Mouse (Mus musculus) ovary, postnatal 10 days (tissue): ENCODE measurements around the gene Hsd17b11.
"Not testable (repeated sequence)": the region's sequence is repeated elsewhere in the genome, so short reads cannot be mapped to it uniquely, and the experiment has no call there.

ENCODE experiments used
- DNase-seq: peaks from one replicate; pipeline ENCODE4 v3.0.0; 2022; ENCODE audit warnings: low spot score

Gene Hsd17b11

DNA sequence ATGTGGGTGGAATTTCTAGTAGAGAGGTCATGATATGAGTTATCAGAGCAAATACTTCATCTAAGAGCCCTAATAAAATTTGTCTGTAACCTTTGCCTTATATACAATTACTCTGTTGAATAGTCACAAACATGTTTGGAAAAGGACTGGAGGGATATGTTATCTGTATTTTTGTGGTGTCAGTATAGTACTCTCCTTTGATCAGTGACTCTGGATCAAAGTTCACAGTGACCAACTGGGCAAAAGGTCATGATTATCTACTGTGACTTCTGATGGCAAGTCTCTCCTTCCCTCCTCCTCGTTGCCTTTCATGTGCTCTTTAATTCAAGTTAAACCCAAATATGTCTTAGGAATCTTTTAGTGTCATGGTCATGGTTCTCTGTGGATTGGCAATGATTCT lies 14.1 kb upstream of the Hsd17b11 start:
- DNase-seq = no peak

DNA sequence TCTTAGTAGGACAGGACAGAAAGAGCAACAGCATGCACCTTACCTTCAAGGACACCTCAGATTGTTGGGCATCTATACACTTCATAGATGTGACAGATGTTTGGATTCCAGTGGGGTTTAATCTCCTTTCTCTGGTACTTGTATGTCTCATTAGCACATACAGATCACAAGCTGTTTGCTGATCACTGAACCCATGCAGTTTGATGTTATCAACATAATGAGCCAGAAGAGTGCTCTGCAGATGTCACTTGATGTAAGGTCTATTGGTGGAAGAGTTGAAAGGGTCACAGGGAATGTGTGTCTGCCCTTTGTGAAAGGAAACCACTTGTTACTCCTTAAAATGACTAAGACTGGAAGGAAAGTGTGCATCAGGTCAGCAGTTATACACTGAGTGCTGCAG lies 13.3 kb upstream of the Hsd17b11 start:
- DNase-seq = no peak

DNA sequence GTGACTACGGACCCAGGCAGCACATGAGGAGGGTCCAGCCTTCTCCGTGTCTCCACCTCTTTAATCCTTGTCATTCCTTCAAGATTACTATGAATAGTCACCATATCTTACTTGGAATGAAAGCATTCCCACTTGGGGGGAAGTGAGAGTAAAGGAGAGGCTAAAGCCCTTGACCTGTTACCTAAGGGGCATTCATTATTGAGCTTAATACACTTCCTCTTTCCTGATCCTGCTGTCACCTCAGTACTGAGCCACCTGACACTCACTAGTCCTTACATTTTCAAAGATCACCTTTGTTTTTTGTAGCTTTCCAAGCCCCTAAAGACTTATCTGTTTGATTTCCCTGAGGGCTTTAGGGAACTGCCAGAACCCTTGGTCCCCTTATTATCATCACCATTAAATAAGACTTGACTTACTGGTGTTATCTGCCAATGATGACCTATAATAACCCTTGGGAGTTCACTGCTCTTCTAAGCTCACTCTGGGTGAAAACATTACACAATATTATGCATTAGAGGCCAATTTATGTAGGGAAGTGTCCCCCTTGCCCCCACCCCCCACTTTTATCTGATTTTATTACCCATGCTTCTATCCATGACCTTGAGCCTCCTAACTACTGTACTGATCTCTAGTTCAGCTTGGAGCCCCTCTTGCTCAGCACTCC lies 10.8 kb upstream of the Hsd17b11 start:
- DNase-seq = no peak

DNA sequence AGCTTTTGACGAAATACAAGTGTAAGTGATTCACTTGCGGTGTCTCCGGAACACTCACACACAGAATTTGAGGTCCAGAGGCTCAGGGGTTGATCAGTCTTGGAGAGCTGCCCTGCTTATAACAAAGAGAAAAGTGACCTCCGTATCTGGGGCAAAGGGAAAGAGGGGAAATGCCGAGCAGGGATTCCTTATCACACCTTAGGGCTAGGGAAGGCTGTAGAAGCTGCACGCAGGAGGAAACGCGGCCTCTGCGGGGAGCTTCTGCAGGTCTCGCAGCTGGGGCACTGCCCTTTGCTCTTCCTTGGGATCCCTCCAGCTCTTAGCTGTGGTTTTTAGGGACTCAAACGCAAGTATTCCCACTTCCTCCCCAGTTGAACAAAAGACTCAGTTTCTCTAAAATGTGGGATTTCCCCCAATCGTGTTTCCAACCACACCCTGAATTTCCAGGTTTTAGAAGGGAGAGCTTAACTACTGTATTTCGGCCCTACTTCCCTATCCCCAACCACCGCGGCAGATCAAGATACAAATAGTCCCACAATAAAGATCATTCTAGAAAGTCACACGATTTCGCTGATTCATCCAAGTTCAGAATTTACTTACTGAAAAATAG lies 3.6 kb upstream of the Hsd17b11 start:
- no peak for DNase-seq

DNA sequence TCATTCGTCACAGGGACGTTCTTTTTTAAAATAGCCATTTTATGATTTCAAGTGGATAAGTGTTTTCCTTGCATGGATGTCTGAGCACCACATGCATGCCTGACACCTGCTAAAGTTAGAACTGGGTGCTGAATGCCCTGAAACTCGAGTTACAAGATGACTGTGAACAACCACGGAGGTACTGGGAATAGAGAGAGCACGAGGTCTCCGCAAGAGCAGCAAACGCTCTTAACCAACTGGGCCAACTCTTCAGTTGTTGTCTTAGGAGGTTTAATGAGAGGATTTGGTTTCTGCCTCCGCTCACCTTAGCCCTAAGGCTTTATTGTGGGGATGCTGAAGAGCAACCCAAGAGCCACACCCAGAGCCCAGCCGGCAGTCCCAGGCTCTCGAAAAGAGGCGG lies 3.0 kb upstream of the Hsd17b11 start:
- no peak for DNase-seq

DNA sequence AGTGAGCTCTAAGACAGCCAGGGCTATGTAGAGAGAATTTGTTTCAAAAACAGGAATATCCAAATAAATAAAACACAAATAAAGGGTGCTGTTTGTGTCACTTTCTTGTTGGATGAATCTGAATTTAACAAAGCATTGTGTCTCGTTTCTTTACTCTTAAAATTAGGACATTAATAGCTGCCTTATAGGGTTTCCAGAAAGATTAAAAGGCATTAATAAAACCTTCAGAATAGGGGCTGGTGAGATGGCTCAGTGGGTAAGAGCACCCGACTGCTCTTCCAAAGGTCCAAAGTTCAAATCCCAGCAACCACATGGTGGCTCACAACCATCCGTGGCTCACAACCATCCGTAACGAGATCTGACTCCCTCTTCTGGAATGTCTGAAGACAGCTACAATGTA lies 2.5 kb upstream of the Hsd17b11 start:
- not testable (repeated sequence) for DNase-seq

DNA sequence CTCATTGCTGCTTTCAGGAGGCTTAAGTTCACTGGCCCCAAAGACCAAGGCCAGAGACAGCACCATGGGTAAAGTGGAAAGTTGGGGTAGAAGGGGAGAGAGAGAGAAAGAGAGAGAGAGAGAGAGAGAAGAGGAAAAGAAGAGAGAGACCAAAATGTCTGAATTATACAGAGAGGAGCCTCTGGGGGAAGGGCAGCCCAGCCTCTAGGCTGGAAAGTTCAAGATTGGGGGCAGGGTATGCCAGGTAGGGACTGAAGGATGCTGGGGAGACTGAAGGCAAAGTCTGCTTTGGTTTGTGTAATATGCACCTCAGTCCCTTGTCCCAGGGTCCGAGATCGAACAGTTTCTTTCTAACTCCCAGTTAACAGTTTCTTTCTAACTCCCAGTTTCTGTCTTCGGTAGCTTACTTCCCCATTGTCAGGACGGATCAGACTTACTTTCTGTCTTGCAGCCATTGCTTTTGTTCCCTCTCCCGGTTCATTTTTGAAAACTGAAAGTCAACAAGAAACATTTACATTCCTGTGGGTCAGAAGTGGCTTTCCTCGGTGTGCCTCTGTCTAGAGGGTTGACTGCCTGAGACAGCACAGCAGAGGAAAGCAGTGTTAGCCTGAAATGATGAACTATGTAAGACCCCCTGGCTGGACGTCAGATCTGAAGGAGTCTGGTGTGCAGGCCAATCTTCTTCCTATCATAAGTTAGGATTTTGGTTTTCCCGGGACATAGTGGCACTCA lies 1.7 kb upstream of the Hsd17b11 start:
- no peak for DNase-seq

DNA sequence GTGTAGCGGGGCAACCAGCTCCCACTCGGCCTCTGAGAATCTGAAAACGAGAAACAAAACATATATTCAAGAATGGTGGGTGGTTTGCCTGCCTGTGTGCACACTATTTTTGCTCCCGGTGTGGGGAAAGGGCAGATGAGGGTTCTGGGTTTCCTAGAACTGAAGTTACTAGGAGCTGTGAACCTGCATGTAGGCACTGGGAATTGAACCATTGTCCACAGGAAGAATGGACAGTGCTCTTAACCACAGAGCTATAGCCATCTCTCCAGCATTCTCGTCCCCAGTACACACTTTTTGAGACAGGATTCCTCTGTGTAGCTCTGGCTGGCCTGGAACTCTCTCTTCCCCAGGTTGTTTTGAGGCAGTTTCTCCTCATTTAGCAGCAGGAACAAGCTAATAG lies 839 bp upstream of the Hsd17b11 start:
- DNase-seq = no peak

DNA sequence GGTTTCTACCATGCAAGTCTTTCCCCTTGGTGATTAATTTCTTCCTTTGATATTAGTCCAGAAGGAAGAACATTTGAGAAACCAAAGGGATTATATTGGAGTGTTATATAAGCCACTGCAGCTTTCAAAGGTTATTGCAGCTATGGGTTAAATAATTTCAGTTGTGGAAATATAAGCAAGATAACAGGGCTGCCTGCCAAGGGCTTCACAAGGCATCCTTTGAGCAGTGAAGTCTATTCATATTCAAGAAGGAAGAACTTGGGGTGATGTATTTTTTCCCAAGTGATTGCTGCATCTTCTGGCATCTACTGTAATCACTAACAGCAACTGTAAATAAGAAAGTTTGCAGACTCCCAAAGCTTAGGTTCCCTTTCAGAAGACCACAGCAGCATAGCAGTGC lies 10.3 kb downstream of the Hsd17b11 start:
- DNase-seq = no peak

DNA sequence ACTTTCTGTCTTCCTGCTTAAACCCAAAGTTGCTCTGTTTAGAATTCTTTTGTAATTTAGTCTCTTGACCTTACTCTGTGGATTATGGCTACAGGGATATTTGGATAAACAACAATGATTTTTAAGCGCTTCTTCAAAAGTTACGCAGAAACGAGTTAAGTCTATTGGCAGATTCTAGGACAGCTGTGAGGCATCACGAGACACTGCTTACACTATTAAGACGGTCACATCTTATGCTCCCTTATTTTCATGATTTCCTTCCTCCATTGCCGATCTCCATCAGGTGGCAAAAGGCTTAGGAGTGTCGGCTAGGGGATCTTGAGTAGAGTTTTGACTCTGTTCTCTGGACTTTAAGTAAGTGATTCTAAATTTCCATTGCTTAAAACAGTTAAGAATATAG lies 11.5 kb downstream of the Hsd17b11 start:
- no peak for DNase-seq

DNA sequence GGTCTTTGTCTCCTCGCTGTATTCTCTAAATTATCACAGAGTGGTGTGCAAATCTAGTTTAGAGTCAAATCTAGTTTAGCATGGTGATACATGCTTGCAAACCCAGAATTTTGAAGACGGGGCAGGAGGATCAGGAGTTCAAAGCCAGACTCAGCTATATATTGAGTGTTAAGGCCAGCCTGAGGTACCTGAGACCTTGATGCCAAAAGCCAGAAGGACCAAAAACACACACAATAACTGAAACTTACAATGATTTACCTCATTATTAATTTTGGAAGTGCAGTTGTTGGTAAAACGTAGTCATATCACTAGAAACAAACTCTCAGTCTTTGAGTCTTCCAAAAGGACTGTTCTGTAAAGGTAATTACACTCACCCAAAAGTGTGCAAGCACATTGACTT lies 12.3 kb downstream of the Hsd17b11 start:
- DNase-seq = no peak

DNA sequence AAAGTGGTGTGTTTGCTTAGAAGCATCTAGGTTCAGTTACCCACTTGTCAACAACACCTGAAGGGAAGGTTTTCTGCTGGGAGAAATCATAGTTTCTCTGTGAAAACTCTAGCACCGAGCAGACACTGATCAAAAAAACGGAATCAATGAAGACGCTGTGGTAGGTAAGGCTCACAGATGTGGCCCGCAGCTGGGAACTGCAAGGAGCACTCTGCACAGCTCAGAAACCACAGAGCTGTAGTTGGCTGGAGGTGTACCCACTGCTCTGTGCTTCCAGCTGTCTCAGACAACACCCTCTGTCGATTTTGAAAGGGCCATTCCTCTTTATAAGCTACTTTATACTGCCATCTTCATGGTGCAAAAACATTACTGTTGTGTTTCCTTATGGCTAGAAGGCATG lies 13.9 kb downstream of the Hsd17b11 start:
- no peak for DNase-seq

DNA sequence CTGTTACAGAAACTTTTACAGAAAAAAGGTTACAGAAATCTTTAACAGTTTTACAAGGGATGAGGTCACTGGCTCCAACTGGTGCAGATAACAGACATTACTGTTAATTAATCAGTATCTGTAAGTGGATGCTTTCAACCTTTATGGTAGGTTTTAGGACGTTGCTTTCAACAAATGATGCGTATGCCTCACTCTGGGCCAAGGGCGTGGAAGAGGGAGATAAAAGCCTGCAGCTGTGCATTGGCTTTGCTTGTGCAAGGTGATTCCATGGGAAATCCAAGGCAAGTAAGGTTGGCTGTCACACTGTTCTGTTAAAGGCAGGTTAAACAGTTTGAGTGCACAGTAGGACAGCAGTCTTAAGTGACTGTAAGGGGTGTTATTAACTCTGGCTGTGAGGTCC lies 14.9 kb downstream of the Hsd17b11 start:
- DNase-seq = no peak

DNA sequence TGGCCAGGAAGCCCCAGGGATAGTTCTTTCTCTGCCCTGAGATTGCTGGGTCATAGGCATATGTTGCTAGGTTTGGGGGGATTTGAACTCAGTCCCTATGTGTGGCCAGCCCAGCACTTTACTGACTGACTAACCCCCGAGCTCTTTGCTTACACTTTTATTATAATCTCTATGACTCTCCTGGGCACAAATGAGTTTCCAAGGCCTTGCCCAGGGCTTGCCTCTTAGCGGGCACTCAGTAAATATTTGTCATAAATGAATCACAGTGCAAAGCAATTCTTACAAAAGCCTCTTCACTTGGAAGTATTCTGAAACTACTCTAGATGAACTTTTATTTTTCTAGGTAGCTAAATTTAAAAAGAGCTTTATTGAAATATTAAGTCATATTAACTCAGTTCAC lies 17.8 kb downstream of the Hsd17b11 start:
- no peak for DNase-seq

DNA sequence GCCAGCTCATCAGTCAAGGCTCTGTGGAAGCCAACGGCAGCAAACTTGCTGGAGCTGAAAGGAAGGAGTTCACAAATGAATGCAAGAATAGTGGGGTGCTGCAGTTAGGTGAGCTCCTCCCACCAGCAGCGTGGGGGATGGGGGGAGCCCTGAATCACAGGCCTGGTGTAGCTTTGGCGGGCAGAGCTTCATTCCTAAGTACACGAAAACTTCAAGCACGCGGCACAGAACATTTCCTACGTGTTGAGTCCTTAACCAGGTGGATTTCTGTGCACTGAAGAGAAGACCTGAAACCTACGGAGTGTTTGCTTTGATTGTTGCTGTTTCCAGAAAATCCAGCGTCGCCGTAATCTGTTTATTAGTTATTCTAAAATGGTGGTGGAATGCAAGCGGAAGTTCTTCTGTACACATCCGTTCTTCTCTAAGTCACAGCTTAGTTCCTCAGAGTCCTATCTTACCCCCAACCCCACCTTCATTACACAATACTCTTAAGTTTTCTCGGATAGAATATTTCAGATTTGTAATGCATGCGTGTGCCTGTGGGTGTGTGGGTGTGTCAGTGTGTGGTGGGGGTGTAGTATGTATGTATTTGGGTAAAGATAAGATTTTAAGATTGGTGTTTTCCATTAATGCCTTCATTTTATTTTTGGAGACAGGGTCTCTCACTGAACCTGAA lies 18.3 kb downstream of the Hsd17b11 start:
- no peak for DNase-seq

DNA sequence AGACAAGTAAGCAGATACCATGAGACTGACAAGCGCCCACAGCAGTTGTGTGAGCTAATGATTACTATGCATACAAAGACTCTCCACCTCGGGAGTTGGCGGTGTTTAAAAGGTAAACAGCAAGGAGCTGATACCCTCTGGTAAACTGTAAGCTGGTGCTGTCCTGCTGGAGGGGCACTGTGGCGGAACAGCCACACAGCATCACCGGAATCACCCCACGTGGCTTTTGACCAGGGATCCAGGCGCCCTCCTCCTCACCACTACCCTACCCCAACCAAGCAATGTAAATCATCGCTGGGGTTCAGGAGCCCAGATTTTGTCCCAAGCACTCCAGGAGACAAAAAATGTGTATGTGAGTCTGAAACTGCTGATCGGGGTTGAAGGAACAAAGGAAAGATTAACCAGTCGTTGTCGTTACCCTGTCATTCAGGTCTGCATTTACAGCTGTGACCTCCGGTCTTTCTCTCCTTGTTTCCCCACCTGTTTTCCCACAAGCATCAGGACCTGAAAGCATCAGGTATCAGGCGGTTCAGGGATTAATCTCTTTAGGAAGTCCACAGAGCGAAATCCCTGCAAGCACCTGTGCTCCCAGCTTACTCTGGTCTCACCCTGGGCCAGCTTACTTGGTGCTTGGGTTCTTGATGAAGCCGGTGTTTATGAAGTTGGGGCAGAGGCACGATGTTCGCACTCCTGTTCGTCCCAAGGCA lies 19.0 kb downstream of the Hsd17b11 start:
- DNase-seq = no peak

DNA sequence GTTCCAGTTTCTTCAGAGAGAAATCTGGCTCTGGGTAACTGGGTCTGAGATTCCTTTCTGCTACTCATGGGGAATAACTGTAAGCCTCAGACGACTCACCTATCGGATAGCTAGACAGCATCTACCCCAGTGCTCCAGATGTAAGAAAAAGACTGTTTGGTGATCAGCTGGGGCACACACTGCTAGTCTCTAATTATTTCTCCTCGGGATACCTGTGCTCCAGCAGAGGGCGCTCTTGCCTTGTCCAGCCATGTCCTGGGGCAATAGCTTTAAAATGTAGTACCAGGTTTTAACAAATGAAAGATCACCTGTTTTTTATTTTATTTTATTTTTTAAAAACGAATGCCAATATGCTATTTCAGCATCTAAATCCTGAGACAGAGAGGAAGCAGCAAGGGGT lies 22.0 kb downstream of the Hsd17b11 start:
- peak; percentile 67 for DNase-seq

DNA sequence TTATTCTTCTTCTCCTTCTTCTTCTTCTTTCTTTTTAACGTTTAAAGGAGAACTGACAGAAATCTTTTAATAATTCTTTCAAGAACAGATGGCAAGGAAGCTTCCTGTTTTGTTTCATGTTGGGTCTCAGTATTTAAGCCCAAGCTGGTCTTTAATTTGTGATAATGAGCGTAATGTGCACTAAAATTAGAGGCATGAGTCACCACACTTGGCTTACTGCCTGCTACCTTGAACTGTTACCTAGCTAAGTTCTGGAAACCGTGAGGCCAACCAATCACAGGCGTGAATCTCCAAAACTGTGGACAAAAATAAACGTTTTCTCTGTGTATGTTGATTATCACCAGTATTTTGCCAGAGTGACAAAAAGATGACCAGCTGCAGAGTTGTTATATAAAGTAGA lies 23.0 kb downstream of the Hsd17b11 start:
- DNase-seq = no peak

DNA sequence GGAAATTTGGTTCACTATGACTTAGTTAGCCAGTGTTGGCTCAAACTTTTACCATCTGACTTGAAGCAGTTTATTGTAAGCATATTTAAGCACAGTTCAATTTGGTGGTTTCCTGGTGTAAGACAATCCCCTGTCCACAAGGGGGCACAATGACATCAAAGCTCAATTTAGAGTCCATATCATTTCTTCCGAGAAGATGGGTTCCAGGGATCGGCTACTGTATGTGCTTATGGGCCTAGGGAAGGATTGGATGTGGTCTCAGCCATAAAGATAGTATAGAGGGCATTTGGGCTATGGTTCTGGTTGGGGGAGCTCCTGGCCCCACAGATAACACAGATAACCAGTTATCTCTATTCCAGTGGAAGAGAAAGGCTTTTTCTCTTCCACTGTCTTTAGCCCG lies 26.5 kb downstream of the Hsd17b11 start:
- DNase-seq = no peak

DNA sequence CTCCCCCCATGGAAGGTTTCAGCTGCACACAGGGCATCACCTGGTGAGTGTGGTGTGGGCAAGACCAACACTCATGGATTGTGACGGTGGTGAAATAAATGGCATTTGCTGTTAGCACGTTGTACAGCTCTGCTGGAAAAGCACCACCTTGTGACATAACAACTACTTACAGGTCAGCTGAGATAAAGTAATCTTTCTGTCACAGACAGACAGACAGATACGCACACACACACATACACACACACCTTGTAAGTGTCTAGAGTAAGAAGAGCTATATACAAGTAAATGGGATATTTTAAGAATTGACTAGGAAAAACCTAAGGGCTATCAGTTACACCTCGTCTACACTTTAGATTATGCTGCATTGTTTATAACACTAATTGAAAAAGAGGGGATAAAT lies 27.1 kb downstream of the Hsd17b11 start:
- DNase-seq = no peak

DNA sequence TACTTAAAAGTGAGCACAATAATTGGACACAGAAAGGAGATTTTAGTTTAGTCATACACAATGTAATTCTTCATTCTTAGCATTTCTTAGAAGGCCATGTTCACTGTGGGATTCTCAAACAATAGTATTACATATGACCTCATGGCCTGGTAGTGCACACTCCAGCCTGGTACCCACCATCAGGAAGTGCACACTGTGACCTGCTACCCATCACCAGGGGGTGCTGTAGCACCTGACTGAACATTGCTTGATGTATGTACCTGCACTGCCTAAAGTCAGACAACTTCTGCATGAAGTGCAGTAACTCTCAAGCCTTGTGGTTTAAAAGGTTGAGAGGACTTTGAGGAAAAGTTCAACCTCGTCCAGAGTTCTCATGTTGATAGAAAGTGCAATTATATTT lies 28.1 kb downstream of the Hsd17b11 start:
- DNase-seq = no peak

DNA sequence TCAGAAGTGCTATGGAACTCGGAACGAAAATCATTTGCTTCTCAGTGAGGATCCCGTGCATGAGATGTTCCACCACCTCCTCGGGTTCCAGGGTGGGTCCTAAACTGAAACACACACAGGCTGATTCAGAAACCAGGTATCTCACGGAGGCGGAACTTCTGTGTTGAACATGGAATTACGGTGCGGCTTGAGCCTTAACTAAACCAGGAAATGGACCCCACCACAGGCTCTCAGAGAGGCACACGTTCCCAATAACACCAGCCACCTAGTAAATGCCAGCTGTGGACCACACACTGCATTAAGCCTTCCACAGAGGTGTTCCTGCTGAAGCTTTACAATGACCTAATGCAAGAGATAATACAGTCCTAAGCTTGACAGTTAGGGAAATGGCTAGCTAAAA lies 28.9 kb downstream of the Hsd17b11 start:
- DNase-seq = no peak
